Mouse (Mus musculus) lung, postnatal 25 days (tissue): ENCODE data around the gene Agtr1a.
A peak's percentile ranks its signal among the peaks of the same experiment; 100 is the strongest.

Source experiments
- DNase-seq: peaks from one replicate; pipeline ENCODE4 v3.0.0; 2022; ENCODE audit warnings: low spot score

Gene Agtr1a

GRCm38 (mm10) chr13:30364097-30364625 lies 27.9 kb downstream of the Agtr1a start:
- no peak for DNase-seq

- no peak for DNase-seq
Measured at GRCm38 (mm10) chr13:30364780-30365179, 28.5 kb downstream of the Agtr1a start.

GRCm38 (mm10) chr13:30365378-30365777 lies 29.1 kb downstream of the Agtr1a start:
- no peak for DNase-seq

- DNase-seq, result no peak
Measured at GRCm38 (mm10) chr13:30368116-30368515, 31.9 kb downstream of the Agtr1a start.

GRCm38 (mm10) chr13:30368746-30369145 lies 32.5 kb downstream of the Agtr1a start:
- no peak for DNase-seq

GRCm38 (mm10) chr13:30378868-30379267 lies 42.6 kb downstream of the Agtr1a start:
- no peak for DNase-seq

- DNase-seq, result no peak
Measured at GRCm38 (mm10) chr13:30385183-30385582, 48.9 kb downstream of the Agtr1a start.

- DNase-seq, result no peak
Measured at GRCm38 (mm10) chr13:30394123-30394522, 57.9 kb downstream of the Agtr1a start.

- DNase-seq, result peak; percentile 20
Measured at GRCm38 (mm10) chr13:30396431-30396830, 60.2 kb downstream of the Agtr1a start.

GRCm38 (mm10) chr13:30398852-30399251 lies 62.6 kb downstream of the Agtr1a start:
- no peak for DNase-seq

- no peak for DNase-seq
Measured at GRCm38 (mm10) chr13:30400621-30401020, 64.4 kb downstream of the Agtr1a start.

- no peak for DNase-seq
Measured at GRCm38 (mm10) chr13:30403874-30404273, 67.6 kb downstream of the Agtr1a start.

GRCm38 (mm10) chr13:30418611-30419010 lies 82.4 kb downstream of the Agtr1a start:
- DNase-seq, result no peak

GRCm38 (mm10) chr13:30427008-30427407 lies 90.8 kb downstream of the Agtr1a start:
- no peak for DNase-seq

- DNase-seq, result no peak
Measured at GRCm38 (mm10) chr13:30427436-30427835, 91.2 kb downstream of the Agtr1a start.
